Mouse (Mus musculus) kidney, adult 2 months (tissue): ENCODE data around the gene Oit3. TPM values are rescaled to one million over a fixed set of nuclear protein-coding genes. Genes with fewer than 3 reads are reported as not detected.

ENCODE experiments used
- DNase-seq: peaks from one replicate; pipeline ENCODE4 v3.0.0; 2021
- H3K27ac ChIP-seq: fragments of 200-500 bp; 2 replicates; pipeline ENCODE4 v1.5.1; 2012; ENCODE audit warnings: low read depth, low read length, control low read depth, inconsistent platforms; ENCODE audit not compliant: insufficient read depth
- H3K27me3 ChIP-seq: fragments of 200-500 bp; replicated peaks from 2 replicates; pipeline ENCODE4 v1.6.1; 2012; ENCODE audit warnings: mild to moderate bottlenecking, moderate library complexity, low read length, inconsistent platforms; ENCODE audit not compliant: control insufficient read depth, insufficient read depth
- H3K36me3 ChIP-seq: fragments of 200-500 bp; 2 replicates; pipeline ENCODE4 v1.6.1; 2012; ENCODE audit warnings: mild to moderate bottlenecking, moderate library complexity, low read length, inconsistent platforms; ENCODE audit not compliant: control insufficient read depth, insufficient read depth
- H3K4me1 ChIP-seq: fragments of 200-500 bp; 2 replicates; pipeline ENCODE4 v1.6.1; 2011; ENCODE audit warnings: low read length; ENCODE audit not compliant: control insufficient read depth, insufficient read depth
- H3K4me3 ChIP-seq: fragments of 200-500 bp; 2 replicates; pipeline ENCODE4 v1.5.1; 2011; ENCODE audit warnings: mild to moderate bottlenecking, low read depth, low read length, control low read depth; ENCODE audit not compliant: insufficient read depth
- CTCF ChIP-seq: fragments of 200-500 bp; conservative IDR thresholded peaks from 2 replicates; pipeline ENCODE4 v1.5.1; 2011; ENCODE audit warnings: low read depth, mild to moderate bottlenecking, control low read depth, low read length, moderate library complexity, mixed read lengths; ENCODE audit not compliant: insufficient read depth, insufficient read length
- POLR2A ChIP-seq: fragments of 200-500 bp; IDR thresholded peaks from one replicate; pipeline ENCODE4 v1.6.1; 2011; ENCODE audit warnings: low read depth, low read length, control low read depth
- WGBS: fragments of 180-500 bp; shearing (Covaris S2); methylation state at CpG from one replicate; pipeline ENCODE4 v1.1.7; 2018; 5-methylcytosine and 5-hydroxymethylcytosine counted together
- polyA plus RNA-seq: library from polyadenylated mRNA; depleted of rRNA; stranded (reverse); fragments of >200 nt; gene quantifications from 2 replicates; pipeline ENCODE4 v1.2.3, GENCODE M21; 2012

Oit3 gene
- polyA plus RNA-seq, 1 experiment: 1.4 TPM

DNA sequence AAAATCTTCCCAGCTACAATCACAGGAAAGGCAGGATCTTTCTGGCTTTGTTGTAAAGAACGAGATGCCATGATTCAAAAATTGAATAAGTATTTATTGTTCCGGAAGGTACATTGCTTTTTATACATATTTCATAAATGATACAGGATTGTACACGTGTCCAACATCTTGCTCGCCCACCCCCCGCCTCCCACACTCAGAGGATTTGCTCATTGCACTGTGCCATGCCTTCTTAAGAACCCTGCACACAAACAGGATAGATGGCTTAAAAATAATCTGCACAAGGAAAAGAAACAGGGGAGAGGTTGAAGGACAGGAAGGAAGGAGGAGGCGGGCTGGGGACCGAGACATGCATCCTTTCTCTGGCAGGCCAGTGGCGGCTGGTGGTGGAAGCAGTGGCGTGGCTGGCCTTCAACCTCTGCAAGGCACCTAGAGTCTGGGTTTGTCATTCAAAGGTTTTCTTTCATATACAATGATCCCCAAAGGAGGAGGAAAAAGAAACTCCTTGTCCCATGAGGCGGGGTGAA lies 5.4 kb upstream of the Oit3 start:
- WGBS: 78% methylated on average over 10 of the region's 10 CpGs
- no peaks in the 10 kb centered on the region for H3K36me3 ChIP-seq
- H3K27ac ChIP-seq: no peak overlapping the region
- no peak for TF ChIP-seq CTCF
- TF ChIP-seq POLR2A: no peak
- no peaks in the 10 kb centered on the region for H3K27me3 ChIP-seq
- no peaks in the 10 kb centered on the region for H3K4me1 ChIP-seq
- DNase-seq: no peak
- no peak overlapping the region for H3K4me3 ChIP-seq

DNA sequence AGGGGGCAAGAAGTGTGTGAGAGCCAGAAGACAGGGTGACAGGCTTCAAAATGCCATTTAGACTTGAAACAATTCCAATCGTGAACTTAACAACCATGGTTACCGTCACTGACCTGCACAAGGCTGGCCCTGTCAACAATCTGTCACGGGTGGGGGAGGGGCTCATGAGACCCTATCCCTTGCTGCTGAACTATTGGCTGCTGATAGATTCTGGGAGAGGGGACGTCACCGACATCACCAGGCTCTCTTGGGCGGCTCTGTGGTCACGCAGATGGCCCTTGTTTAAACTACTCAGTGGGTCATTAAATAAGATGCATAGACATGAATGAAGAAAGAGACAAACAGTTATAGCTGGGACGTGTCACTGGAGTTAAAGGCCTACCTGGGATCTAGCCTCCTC lies 3.1 kb upstream of the Oit3 start:
- TF ChIP-seq CTCF (no peak), POLR2A (no peak)
- H3K4me3 ChIP-seq: no peak overlapping the region
- no peak for DNase-seq
- H3K4me1 ChIP-seq: no peaks in the 10 kb centered on the region; the same call in 1 of the 2 replicates
- H3K36me3 ChIP-seq: no peaks in the 10 kb centered on the region
- no peaks in the 10 kb centered on the region for H3K27me3 ChIP-seq
- 71% methylated on average over 8 of the region's 8 CpGs for WGBS
- H3K27ac ChIP-seq: no peak overlapping the region

DNA sequence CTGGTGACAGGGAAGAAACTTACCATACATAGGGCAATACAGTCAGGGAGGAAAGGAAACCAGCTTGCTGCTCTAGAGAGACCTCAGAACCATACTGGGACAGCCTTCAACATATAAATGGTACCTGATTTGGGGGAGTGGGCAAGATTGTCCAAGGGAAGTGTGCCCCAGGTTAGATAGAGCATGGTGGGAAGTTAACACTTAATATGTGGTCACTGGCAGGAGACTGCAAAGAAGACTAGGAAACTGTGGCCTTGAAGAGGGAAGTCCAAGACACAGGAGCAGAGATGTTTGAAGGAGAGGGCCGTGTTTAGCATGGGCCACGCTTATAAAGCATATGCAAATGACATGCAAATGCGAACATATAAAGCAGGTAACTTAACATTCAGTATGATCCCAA lies 2.5 kb upstream of the Oit3 start:
- Histone ChIP-seq H3K27ac (no peak overlapping the region), H3K4me1 (peaks cover 2% of the 10 kb centered on the region; the same call in 1 of the 2 replicates), H3K36me3 (no peaks in the 10 kb centered on the region), H3K4me3 (no peak overlapping the region), H3K27me3 (no peaks in the 10 kb centered on the region)
- WGBS: 86% methylated on average over 3 of the region's 3 CpGs
- TF ChIP-seq CTCF (no peak), POLR2A (no peak)
- no peak for DNase-seq

DNA sequence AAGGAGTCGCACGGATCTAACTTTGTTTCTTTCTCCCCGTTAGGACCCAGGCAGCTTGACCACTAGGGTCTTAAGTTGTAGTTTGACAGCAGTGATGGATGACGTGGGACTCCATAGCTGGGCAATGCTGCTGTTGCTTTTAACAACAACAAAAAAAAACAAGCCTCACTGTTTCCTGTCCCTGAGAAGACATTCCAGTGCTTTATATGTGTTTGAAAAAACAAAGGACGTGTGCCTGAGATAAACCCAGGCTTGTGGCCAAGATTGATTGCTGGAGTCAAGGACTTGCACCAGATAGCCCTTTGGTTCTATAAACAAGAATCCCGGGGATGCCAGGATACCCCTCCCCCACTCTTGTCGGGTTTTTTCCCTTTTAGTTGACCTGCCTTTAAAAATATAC lies 1.6 kb upstream of the Oit3 start:
- TF ChIP-seq POLR2A (no peak), CTCF (no peak)
- H3K27ac ChIP-seq: no peak overlapping the region
- WGBS: 22% methylated on average over 7 of the region's 7 CpGs
- H3K27me3 ChIP-seq: no peaks in the 10 kb centered on the region
- no peak overlapping the region for H3K4me3 ChIP-seq
- peak; percentile 63 for DNase-seq
- H3K4me1 ChIP-seq: peaks cover 3% of the 10 kb centered on the region; the same call in 1 of the 2 replicates
- H3K36me3 ChIP-seq: no peaks in the 10 kb centered on the region

DNA sequence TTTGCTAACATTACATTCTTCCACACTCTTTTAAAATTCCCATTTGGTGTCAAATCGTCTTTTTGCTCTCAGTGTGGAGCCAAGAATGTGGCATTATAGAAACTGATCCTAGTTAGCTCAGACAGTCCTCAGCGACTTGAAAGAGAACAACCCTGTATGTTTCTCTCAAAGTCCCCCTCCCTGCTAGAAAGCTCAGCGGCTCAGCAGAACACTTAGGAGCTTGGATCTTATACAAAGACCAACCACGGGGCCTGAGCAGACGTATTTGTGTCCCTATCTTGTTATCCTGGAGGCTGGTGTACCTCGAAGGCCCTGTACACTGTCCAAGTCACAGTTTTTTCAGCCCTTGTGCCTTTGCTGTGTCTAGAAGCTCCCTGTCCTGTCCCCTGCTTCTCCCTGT lies 1.4 kb downstream of the Oit3 start:
- no peak for TF ChIP-seq CTCF
- no peak for TF ChIP-seq POLR2A
- Histone ChIP-seq H3K36me3 (no peaks in the 10 kb centered on the region), H3K27ac (no peak overlapping the region), H3K4me3 (no peak overlapping the region), H3K27me3 (no peaks in the 10 kb centered on the region), H3K4me1 (peaks cover 3% of the 10 kb centered on the region; the same call in 1 of the 2 replicates)
- 65% methylated on average over 6 of the region's 6 CpGs for WGBS
- DNase-seq: no peak

DNA sequence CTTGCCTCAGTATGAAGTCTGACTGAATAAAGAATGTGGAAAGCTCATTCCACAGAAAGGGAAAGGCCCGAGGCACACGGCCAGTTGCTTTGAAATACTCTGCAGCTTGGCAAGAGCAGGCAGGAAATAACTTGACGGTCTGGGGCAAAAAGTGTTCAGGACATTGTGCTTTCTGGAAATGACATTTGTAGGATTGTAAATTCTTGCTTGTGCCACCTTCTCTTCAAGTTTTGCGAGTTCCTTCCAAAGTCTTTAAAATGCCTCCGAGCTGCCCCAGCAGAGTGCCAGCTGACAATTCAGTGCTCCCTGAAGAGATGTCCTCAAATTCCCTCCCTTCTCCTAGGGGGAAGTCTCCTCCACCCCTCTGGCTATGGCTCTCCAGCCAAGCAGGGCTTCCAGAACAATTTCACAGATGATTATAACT lies 2.1 kb downstream of the Oit3 start:
- TF ChIP-seq CTCF: no peak
- Histone ChIP-seq H3K36me3 (no peaks in the 10 kb centered on the region), H3K4me1 (peaks cover 3% of the 10 kb centered on the region; the same call in 1 of the 2 replicates), H3K27ac (peak overlapping the region; percentile 66; the same call in 1 of the 2 replicates), H3K4me3 (no peak overlapping the region), H3K27me3 (no peaks in the 10 kb centered on the region)
- peak; percentile 79 for DNase-seq
- 31% methylated on average over 5 of the region's 5 CpGs for WGBS

DNA sequence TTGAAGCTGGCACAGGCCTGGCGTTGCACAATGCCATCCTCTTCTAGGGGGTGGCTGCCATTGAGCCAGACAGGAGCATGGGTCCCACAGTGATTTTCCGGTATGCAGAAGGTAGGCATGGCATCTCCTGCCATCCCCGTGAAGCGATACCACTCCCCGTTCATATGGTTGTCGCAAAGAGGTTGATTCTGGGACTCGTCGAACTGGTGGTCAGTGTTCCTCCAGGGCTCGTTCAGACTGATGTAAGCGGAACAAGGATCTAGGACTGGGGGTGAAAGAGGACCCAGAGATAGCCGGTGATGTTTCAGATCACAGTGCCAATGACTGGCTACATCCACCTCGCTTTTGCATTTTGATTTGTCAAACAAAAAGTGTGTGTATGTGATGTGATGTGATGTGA lies 2.9 kb downstream of the Oit3 start:
- TF ChIP-seq POLR2A: no peak
- TF ChIP-seq CTCF: no peak
- H3K4me3 ChIP-seq: no peak overlapping the region
- no peak overlapping the region for H3K27ac ChIP-seq
- peaks cover 3% of the 10 kb centered on the region; the same call in 1 of the 2 replicates for H3K4me1 ChIP-seq
- H3K27me3 ChIP-seq: no peaks in the 10 kb centered on the region
- no peaks in the 10 kb centered on the region for H3K36me3 ChIP-seq
- 97% methylated on average over 12 of the region's 12 CpGs for WGBS
- no peak for DNase-seq
